Mouse (Mus musculus): ENCODE results near the gene Grm7.

Grm7 gene

DNA sequence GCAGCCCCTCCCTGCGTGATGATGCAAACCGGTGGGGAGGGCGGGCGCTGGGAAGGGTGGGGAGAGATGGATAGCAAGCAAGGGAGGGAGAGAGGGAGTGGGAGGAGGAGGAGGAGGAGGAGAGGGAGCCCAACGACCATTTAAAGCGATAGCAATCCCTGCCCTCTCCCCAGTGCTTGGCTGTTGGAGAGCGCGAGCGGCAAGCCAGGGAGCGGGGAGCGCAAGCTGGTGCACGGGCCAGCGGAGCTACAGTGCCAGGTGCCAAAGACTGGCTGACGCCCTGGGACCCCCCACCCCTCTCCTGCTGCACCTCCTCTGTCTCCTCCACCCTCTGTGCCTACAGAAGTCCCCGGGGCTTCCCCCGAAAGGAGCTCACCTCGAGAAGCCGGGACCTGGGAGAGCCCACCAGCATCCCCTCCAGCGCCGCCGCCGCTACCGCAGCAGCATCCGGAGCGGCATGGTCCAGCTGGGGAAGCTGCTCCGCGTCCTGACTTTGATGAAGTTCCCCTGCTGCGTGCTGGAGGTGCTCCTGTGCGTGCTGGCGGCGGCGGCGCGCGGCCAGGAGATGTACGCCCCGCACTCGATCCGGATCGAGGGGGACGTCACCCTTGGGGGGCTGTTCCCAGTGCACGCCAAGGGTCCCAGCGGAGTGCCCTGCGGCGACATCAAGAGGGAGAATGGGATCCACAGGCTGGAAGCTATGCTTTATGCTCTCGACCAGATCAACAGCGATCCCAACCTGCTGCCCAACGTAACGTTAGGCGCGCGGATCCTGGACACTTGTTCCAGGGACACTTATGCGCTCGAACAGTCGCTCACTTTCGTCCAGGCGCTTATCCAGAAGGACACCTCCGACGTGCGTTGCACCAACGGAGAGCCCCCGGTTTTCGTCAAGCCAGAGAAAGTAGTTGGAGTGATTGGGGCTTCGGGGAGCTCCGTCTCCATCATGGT, at the start of gene Grm7:
Gene Grm7, plus strand, starts transcription at position 171 of the 951 bp plus-strand sequence.
- no peak for DNase-seq (ENCODE audit: low read depth, low spot score)

DNA sequence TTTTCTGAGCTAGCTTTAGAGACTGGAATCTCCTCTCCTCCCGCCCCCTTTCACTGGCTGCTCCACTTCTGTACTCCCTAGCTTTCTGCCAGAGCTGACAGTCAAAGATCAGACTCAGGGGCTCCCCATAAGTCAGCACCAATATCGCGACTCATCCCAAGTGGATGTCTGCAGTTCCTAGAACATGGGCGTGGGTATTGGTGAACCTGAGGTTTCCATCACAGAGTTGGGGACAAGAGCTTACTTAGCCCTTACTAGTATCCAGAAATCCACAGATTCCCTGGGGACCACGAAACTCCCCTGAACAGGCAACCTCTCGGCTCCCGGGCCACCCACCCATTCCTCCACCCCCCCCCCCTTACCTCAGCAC, 355 bp upstream of the Grm7 start:
- DNase-seq (ENCODE audit: low read depth, low spot score) = no peak

DNA sequence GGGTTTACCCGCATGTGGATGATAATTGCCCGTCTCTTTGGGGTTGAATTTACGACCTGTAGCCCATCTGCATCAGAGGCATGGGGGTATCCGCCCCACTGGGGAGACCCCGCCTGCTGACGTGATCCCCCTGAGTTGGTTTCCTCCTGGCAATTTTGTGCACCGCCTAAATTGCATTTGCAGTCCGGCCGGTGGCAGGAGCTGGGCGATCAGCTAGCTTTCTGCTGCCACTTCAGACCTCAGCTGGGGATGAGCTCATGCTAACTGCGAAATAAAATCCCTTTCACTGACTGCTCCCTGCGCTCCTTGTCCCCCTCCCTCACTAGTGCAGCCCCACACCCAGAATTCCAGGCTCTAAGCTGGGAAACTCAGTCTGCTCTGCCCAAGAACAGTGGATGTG, 1.5 kb downstream of the Grm7 start:
- no peak for DNase-seq (ENCODE audit: low read depth, low spot score)

GRCm38 (mm10) chr6:110649227-110649626, 3.8 kb downstream of the Grm7 start:
- no peak for DNase-seq (ENCODE audit: low read depth, low spot score)

DNA sequence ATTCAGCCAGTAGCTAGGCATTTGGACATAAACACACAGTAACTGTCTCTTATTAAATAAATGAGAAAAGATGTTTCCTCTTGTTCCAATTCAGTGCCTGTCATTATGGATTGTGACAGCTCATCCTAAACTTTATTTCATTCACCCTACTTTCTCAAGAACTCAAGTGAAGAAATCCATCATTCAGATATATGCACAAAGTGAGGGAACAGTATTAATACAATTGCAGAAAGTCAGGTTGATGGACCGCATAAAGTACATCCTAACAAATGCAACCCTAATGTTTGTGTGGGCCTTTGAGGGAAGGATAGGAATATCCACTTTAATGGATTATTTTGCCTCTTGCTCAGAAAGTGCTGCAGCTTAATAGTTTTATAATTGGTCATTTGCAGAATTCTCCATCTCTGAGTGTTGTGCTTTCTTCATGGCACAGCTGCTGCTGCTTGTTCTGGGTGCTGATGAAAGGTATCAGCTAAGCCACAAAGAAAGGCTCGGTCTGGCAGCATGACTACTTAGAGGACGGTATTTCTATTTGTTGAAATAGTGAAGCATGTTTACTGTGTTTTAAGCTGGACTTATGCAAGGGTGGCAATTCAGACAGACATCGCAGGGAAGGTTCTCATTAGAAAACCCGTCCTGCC, 8.1 kb downstream of the Grm7 start:
- no peak for DNase-seq (ENCODE audit: low read depth, low spot score)

GRCm38 (mm10) chr6:110664436-110664835, 19.1 kb downstream of the Grm7 start:
- DNase-seq (ENCODE audit: low read depth, low spot score) = no peak

DNA sequence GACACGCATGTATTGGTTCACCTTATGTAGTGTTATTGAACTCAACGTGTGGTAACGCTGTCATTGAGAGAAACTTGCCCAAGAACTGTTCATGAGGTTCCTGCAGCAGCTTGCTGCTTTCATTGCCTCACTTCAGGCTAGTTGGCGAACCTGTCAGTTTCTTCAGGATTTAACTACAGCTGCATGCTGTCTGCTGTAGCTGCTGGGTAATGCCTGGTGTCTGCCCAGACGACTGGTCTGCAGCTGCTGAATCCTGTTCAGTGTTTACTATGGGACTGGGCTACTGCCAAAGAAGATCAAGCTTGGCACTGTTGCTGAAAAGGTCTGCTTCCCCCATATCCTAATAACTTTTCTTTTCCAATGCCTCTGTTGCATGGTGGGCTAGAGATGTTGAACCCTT, 23.1 kb downstream of the Grm7 start:
- no peak for DNase-seq (ENCODE audit: low read depth, low spot score)

DNA sequence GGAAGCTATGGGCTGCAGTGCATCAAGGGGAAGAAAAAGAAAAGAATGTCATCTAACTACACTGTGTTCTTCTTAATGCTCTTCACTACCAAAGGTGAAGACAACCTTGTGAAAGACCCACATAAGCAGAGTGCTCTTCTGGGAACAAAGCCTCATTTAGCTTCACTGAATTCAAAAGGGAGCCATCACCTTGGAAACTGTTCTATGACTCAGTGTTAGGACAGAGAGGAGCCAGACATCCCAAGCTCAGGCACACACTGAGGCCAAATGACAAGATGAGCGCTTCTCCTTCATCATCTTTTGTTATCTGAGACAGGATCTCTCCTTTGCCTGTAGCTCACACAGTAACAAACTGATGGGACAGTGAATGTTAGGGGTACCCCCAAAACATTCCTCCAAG, 45.6 kb downstream of the Grm7 start:
- DNase-seq (ENCODE audit: low read depth, low spot score) = no peak

GRCm38 (mm10) chr6:110709763-110710162, 64.4 kb downstream of the Grm7 start:
- DNase-seq (ENCODE audit: low read depth, low spot score) = no peak

- no peak for DNase-seq (ENCODE audit: low read depth, low spot score)
These were observed 69.6 kb downstream of the Grm7 start for GRCm38 (mm10) chr6:110714943-110715342.

DNA sequence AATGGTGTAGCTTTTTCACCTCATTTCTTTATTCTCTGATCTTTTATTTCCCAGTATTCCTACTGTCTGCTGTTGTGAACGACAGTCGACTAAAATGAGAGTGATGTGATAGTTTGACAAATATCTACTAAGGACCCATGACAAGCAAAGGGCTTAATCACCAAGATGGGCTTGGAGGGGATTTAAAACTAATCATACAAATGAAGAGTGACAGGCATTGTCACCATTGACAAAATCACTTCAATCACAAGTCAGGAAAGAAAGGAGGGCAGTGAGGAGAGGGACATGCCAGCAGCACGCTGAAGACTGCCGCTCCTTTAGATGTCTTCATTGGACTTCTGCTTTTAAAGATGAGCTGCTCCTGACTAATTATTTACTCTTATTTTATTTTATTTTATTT, 78.0 kb downstream of the Grm7 start:
- DNase-seq (ENCODE audit: low read depth, low spot score) = no peak

DNA sequence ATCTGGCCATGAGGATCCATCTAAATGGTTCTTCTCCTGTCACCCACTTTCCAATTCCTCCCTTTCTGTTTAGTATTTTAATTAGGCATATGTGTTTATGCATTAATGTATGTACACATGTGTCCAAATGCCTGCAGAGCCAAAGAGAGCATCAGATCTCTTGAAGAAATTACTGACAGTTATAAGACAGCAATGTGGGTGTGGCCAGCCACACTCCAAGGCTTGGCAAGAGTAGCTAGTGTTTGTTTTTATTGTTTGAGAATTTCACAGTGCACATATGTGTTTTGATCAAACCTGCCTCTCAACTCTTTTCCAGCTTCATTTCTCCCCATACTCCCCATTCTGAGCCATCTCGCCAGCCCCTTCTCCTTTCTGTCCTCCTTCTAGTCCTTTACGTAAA, 88.5 kb downstream of the Grm7 start:
- DNase-seq (ENCODE audit: low read depth, low spot score) = no peak

DNA sequence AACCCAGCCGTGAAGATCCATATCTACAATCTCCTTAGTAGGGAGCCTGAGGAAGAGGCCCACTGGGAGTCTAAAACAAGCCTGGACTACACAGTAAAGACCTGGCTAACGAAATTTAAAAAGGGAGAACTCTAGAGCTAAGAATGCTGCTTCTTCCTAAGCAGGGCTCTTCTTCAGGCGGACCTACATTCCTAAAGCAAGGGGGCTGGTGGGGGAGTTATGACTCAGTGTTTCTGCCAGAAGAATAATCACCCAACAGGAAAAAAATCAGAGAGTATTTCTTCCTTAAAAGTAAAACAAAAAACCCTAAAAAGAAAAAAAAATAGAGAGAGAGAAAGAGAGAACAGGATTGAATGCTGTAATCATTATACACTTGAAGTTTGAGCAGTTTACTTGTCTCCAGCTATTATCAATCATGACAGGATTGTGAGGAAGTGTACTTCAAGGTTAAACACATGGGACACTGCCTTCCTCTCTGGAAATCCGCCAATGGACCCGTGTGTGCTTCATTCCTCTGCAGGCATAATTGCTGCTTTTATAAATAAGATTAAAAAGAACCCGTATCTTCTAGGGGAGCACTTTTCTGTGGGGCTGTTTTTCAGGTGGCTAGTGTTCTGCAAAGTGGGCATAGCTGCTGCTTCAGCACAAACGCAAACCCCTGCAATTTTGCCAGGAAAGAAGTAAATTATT, 98.7 kb downstream of the Grm7 start:
- DNase-seq (ENCODE audit: low read depth, low spot score) = no peak

GRCm38 (mm10) chr6:110755921-110756320, 110.5 kb downstream of the Grm7 start:
- DNase-seq (ENCODE audit: low read depth, low spot score) = no peak

DNA sequence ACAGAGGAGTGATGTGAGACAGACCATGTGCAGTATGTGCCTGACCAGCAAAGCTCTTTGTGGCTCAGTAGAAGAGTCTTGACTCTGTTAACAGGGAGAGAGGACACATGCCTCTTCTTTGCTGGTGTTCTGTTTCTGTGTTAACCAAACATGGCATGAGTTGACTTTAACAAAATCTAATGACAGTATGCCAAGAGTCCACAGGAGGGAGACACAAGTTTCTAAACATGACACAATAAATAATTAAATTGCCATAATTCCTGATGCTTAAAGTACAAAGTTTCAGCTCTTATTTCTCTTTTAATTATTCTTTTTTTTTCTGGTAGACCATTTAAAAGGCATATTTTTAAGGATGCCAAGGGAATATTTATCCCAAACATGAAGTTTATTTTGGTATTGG, 124.2 kb downstream of the Grm7 start:
- no peak for DNase-seq (ENCODE audit: low read depth, low spot score)

GRCm38 (mm10) chr6:110772652-110773051, 127.3 kb downstream of the Grm7 start:
- DNase-seq (ENCODE audit: low read depth, low spot score) = no peak

DNA sequence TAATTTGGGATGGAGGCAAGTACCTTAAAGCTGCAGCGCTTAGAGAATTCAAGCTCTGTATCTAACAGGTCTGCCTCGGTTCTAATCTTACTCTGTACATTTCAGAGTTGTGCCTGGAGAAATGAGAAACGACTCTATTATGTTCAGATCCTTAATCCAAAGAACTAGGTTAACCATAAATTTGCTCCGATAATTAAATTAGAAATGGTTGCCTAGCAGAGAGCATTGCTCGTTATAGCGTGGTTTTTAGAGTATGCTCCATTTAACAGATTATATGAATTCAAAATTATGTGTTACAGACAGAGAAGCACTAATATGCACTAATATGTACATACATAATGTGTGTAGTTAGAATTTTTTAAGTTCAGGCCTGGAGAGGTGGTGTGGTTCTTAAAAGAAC, 130.7 kb downstream of the Grm7 start:
- DNase-seq (ENCODE audit: low read depth, low spot score) = no peak

- DNase-seq (ENCODE audit: low read depth, low spot score) = no peak
These were observed 140.1 kb downstream of the Grm7 start for GRCm38 (mm10) chr6:110785497-110785928.

GRCm38 (mm10) chr6:110792696-110793095, 147.3 kb downstream of the Grm7 start:
- DNase-seq (ENCODE audit: low read depth, low spot score) = no peak

- no peak for DNase-seq (ENCODE audit: low read depth, low spot score)
These were observed 162.1 kb downstream of the Grm7 start for GRCm38 (mm10) chr6:110807481-110807880.

GRCm38 (mm10) chr6:110812214-110812613, 166.8 kb downstream of the Grm7 start:
- no peak for DNase-seq (ENCODE audit: low read depth, low spot score)

DNA sequence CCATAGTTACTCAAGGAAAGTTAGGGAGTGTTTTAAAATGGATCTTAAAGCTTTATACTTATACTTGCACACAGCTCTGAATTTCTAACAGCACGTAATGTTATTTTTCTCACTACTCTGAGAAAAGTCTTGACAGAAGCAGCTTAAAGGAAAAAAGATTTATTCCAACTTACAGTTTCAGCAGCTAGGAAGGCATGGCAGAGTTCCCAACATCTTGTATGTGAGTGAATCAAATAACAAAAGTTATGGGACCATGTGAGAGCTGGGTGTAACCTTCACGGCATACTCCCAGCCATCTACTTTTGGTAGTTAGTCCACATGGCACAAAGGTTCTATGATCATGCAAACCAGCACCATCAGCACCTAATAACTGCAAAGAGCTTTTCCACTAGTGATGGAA, 172.9 kb downstream of the Grm7 start:
- DNase-seq (ENCODE audit: low read depth, low spot score) = no peak
